Mouse (Mus musculus) myocyte (in vitro differentiated cells): ENCODE data around the gene Dpep1. TPM values are rescaled to one million over a fixed set of nuclear protein-coding genes. Genes with fewer than 3 reads are reported as not detected.

Source experiments
- H3K27me3 ChIP-seq: one replicate; pipeline ENCODE4 v1.6.1; 2011; ENCODE audit not compliant: control insufficient read depth, insufficient read depth, insufficient read length
- H3K36me3 ChIP-seq: one replicate; pipeline ENCODE4 v1.6.1; 2011; ENCODE audit not compliant: control insufficient read depth, insufficient read depth
- H3K4me2 ChIP-seq: one replicate; pipeline ENCODE4 v1.6.1; 2011; ENCODE audit warnings: low read depth, control low read depth
- H3K4me3 ChIP-seq: one replicate; pipeline ENCODE4 v1.5.1; 2011; ENCODE audit warnings: mild to moderate bottlenecking, control low read depth, moderate library complexity
- H3K79me2 ChIP-seq: one replicate; pipeline ENCODE4 v1.6.1; 2011; ENCODE audit not compliant: control insufficient read depth, insufficient read depth
- H3ac ChIP-seq: one replicate; pipeline ENCODE4 v1.6.1; 2011; ENCODE audit not compliant: control insufficient read depth, insufficient read length
- CEBPB ChIP-seq: IDR thresholded peaks from 2 replicates; pipeline ENCODE4 v1.6.1; 2011; ENCODE audit warnings: mild to moderate bottlenecking, moderate library complexity; ENCODE audit not compliant: poor library complexity, insufficient read depth, severe bottlenecking
- E2F4 ChIP-seq: IDR thresholded peaks from one replicate; pipeline ENCODE4 v1.6.1; 2011; ENCODE audit warnings: mild to moderate bottlenecking, control low read depth, moderate library complexity; ENCODE audit not compliant: insufficient read depth
- MAX ChIP-seq: IDR thresholded peaks from one replicate; pipeline ENCODE4 v1.6.1; 2011; ENCODE audit warnings: low read depth, mild to moderate bottlenecking, control low read depth
- MYOD1 ChIP-seq, 3 experiments: IDR thresholded peaks; one replicate each; pipeline ENCODE4 v1.6.1; 2011; ENCODE audit warnings: control low read depth in 2 of 3, low read depth in 2 of 3, mild to moderate bottlenecking in 2 of 3, moderate library complexity in 1 of 3; ENCODE audit not compliant: insufficient read length in 2 of 3, control insufficient read depth in 1 of 3
- MYOG ChIP-seq, 3 experiments: IDR thresholded peaks; one replicate each; pipeline ENCODE4 v1.6.1; 2011; ENCODE audit warnings: control low read depth in 2 of 3, low read depth in 2 of 3, mild to moderate bottlenecking in 2 of 3; ENCODE audit not compliant: insufficient read length in 2 of 3, control insufficient read depth in 1 of 3, insufficient read depth in 1 of 3
- POLR2A ChIP-seq: IDR thresholded peaks from one replicate; pipeline ENCODE4 v1.6.1; 2011; ENCODE audit warnings: low read depth, mild to moderate bottlenecking, control low read depth, moderate library complexity; ENCODE audit not compliant: insufficient read length
- POLR2AphosphoS2 ChIP-seq: IDR thresholded peaks from one replicate; pipeline ENCODE4 v1.6.1; 2011; ENCODE audit warnings: low read depth, control low read depth; ENCODE audit not compliant: insufficient read length
- REST ChIP-seq: IDR thresholded peaks from one replicate; pipeline ENCODE4 v1.6.1; 2011; ENCODE audit warnings: mild to moderate bottlenecking, control low read depth, moderate library complexity; ENCODE audit not compliant: insufficient read depth, insufficient read length
- SRF ChIP-seq: IDR thresholded peaks from one replicate; pipeline ENCODE4 v1.6.1; 2011; ENCODE audit warnings: low read depth; ENCODE audit not compliant: control insufficient read depth, insufficient read length
- TCF12 ChIP-seq: IDR thresholded peaks from one replicate; pipeline ENCODE4 v1.6.1; 2011; ENCODE audit warnings: mild to moderate bottlenecking, control low read depth; ENCODE audit not compliant: poor library complexity, insufficient read depth, severe bottlenecking
- TCF3 ChIP-seq: IDR thresholded peaks from one replicate; pipeline ENCODE4 v1.6.1; 2011; ENCODE audit warnings: low read depth, control low read depth; ENCODE audit not compliant: insufficient read length
- USF1 ChIP-seq: IDR thresholded peaks from one replicate; pipeline ENCODE4 v1.6.1; 2011; ENCODE audit warnings: low read depth, mild to moderate bottlenecking, control low read depth, moderate library complexity
- polyA plus RNA-seq: library from polyadenylated mRNA; unstranded; fragments of >200 nt; fragmentation: generic; extraction: Trizol; gene quantifications from one replicate; pipeline ENCODE4 v1.2.1, GENCODE M21; 2012; ENCODE audit warnings: missing spikeins

The Dpep1 gene
- polyA plus RNA-seq, 1 experiment: 12.9 TPM

- peak within 1 kb of the TSS; percentile 23 for H3K4me3 ChIP-seq
- no peaks in the 10 kb centered on the region for H3K79me2 ChIP-seq
- peak within 1 kb of the TSS; percentile 79 for H3K4me2 ChIP-seq
- no peaks in the 10 kb centered on the region for H3K36me3 ChIP-seq
- H3ac ChIP-seq: peak within 1 kb of the TSS; percentile 1
- no peaks in the 10 kb centered on the region for H3K27me3 ChIP-seq
- TF ChIP-seq TCF12 (no peak), USF1 (no peak), POLR2A (peak; percentile 28), POLR2AphosphoS2 (peak; percentile 18), MYOD1 (IDR thresholded peaks at IDR 0.05; ENCODE audit: control insufficient read depth in 1 of 3, insufficient read length in 2 of 3, low read depth in 2 of 3) (no peak), CEBPB (no peak), MAX (no peak), SRF (no peak)
Observed at GRCm38 (mm10) chr8:123235520-123236497, 49.8 kb downstream of the Dpep1 start, which contains the start of gene Spata2l. Spata2l (minus strand) TSS chr8:123236233.

DNA sequence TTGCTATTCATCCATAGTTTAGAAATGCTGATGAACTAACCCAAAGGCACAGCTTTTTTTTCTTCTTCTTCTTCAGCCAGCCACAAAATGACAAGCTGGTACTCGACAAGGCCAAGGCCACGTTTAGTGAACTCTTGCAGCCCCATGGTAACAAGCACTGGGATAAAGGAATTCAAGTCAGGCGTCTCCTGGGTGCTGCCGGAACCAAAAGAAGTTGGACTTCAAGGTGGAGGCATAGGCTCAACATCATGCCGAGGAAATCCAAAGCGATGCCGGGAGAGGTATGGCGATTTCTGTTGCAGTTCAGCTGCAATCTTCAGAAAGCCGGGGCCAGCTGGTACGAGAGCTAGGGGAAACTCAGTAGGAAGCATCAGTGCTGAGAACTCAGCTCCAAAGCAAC lies 53.4 kb downstream of the Dpep1 start:
- Histone ChIP-seq H3K79me2 (no peaks in the 10 kb centered on the region), H3ac (no peak overlapping the region), H3K4me3 (no peak overlapping the region), H3K36me3 (no peaks in the 10 kb centered on the region), H3K4me2 (no peak overlapping the region), H3K27me3 (no peaks in the 10 kb centered on the region)
- no peak for TF ChIP-seq E2F4
- TF ChIP-seq MYOG (IDR thresholded peaks at IDR 0.05; ENCODE audit: control insufficient read depth in 1 of 3, insufficient read depth in 1 of 3, insufficient read length in 2 of 3, low read depth in 2 of 3): no peak
- no peak for TF ChIP-seq CEBPB
- TF ChIP-seq POLR2A: no peak
- TF ChIP-seq REST: no peak
- TF ChIP-seq POLR2AphosphoS2: no peak
- TF ChIP-seq TCF3: no peak
- TF ChIP-seq MAX: no peak
- no peak for TF ChIP-seq USF1
- no peak for TF ChIP-seq TCF12
- TF ChIP-seq MYOD1 (IDR thresholded peaks at IDR 0.05; ENCODE audit: control insufficient read depth in 1 of 3, insufficient read length in 2 of 3, low read depth in 2 of 3): no peak
- no peak for TF ChIP-seq SRF

DNA sequence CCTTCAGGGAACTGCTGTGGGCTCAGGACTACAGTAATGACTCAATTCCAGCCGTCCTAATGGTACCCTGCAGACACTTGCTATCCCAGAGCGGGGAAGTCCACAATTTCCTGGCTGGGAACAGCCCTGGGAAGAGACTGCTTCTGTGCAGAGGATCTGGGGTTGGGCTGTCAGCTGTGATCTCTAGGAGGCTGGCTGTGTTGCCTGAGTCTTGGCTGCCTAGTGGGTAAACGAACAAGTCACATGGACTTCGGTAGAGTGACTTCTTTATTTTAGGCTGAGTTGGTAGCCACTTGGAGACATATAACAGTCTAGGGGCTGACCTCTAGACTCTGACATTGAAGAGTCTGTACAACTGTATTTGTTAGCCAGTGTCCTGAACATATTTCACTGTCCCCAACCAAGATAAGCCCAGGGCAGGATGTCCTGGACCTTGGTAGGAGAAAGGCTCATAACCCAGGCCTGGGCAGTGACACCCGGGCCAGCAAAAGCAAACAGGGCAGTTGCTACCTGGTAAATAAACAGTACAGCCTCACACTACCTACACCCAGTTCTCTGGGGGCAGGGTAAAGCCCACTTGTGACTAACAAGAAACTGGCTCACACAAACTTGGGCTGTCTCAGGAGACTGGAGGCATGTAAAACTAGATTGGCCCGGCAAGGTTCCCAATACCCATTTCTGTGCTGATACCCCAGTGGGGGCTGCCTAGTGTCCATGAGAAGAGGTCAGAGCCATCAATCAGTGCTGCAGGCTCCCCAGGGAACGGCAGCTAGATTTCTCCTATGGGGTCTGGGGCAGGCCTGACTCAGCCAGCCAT lies 56.3 kb downstream of the Dpep1 start:
- H3K27me3 ChIP-seq: no peaks in the 10 kb centered on the region
- H3ac ChIP-seq: no peak overlapping the region
- no peak overlapping the region for H3K4me3 ChIP-seq
- no peak overlapping the region for H3K4me2 ChIP-seq
- H3K36me3 ChIP-seq: no peaks in the 10 kb centered on the region
- no peaks in the 10 kb centered on the region for H3K79me2 ChIP-seq
- TF ChIP-seq POLR2AphosphoS2 (no peak), SRF (no peak), REST (no peak), TCF12 (no peak), TCF3 (no peak), MYOD1 (IDR thresholded peaks at IDR 0.05; ENCODE audit: control insufficient read depth in 1 of 3, insufficient read length in 2 of 3, low read depth in 2 of 3) (no peak), MAX (no peak), POLR2A (no peak), MYOG (IDR thresholded peaks at IDR 0.05; ENCODE audit: control insufficient read depth in 1 of 3, insufficient read depth in 1 of 3, insufficient read length in 2 of 3, low read depth in 2 of 3) (no peak), USF1 (no peak), CEBPB (no peak), E2F4 (no peak)

GRCm38 (mm10) chr8:123243053-123243452 lies 57.0 kb downstream of the Dpep1 start:
- no peaks in the 10 kb centered on the region for H3K27me3 ChIP-seq
- H3ac ChIP-seq: no peak overlapping the region
- no peak overlapping the region for H3K4me2 ChIP-seq
- H3K4me3 ChIP-seq: no peak overlapping the region
- no peaks in the 10 kb centered on the region for H3K79me2 ChIP-seq
- H3K36me3 ChIP-seq: no peaks in the 10 kb centered on the region
- TF ChIP-seq POLR2AphosphoS2: peak; percentile 15
- no peak for TF ChIP-seq TCF12
- no peak for TF ChIP-seq SRF
